Mouse (Mus musculus) liver, postnatal 0 days (tissue): ENCODE data around the gene Mafb. TPM values are rescaled to one million over a fixed set of nuclear protein-coding genes. Genes with fewer than 3 reads are reported as not detected.
A peak's percentile ranks its signal among the peaks of the same experiment; 100 is the strongest.

Source experiments
- ATAC-seq: fragments of 200-750 bp; cut with Nextera tagmentation; 2 replicates; pipeline ENCODE4 v1.8.0; 2017; ENCODE audit warnings: mild to moderate bottlenecking, moderate library complexity
- DNase-seq: peaks from one replicate; pipeline ENCODE4 v3.0.0-alpha.2; 2016
- H3K27ac ChIP-seq: fragments of 300-500 bp; sonication (generic); 2 replicates; pipeline ENCODE4 v1.5.1; 2014; ENCODE audit warnings: antibody characterized with exemption, moderate library complexity, mild to moderate bottlenecking, low read depth
- H3K27me3 ChIP-seq: fragments of 300-500 bp; sonication (generic); 2 replicates; pipeline ENCODE4 v1.6.1; 2014; ENCODE audit warnings: low read length, control low read depth, mixed read lengths; ENCODE audit not compliant: insufficient read depth
- H3K36me3 ChIP-seq: fragments of 300-500 bp; sonication (generic); replicated peaks from 2 replicates; pipeline ENCODE4 v1.6.1; 2014; ENCODE audit warnings: mild to moderate bottlenecking, control low read depth, low read length, moderate library complexity, mixed read lengths; ENCODE audit not compliant: insufficient read depth
- H3K4me1 ChIP-seq: fragments of 300-500 bp; sonication (generic); 2 replicates; pipeline ENCODE4 v1.6.1; 2014; ENCODE audit warnings: antibody characterized with exemption, mild to moderate bottlenecking, control low read depth; ENCODE audit not compliant: insufficient read depth
- H3K4me2 ChIP-seq: fragments of 300-500 bp; sonication (generic); 2 replicates; pipeline ENCODE4 v1.6.1; 2014; ENCODE audit warnings: low read depth, mild to moderate bottlenecking, low read length, moderate library complexity, mixed read lengths
- H3K4me3 ChIP-seq: fragments of 300-500 bp; sonication (generic); 2 replicates; pipeline ENCODE4 v1.5.1; 2014; ENCODE audit warnings: low read depth, low read length
- H3K9ac ChIP-seq: fragments of 300-500 bp; sonication (generic); replicated peaks from 2 replicates; pipeline ENCODE4 v1.6.1; 2014; ENCODE audit warnings: mild to moderate bottlenecking, moderate library complexity
- H3K9me3 ChIP-seq: fragments of 300-500 bp; sonication (generic); 2 replicates; pipeline ENCODE4 v1.6.1; 2016; ENCODE audit warnings: mild to moderate bottlenecking, control low read depth, low read length, mixed read lengths
- CTCF ChIP-seq: sonication (generic); IDR thresholded peaks from 2 replicates; pipeline ENCODE4 v1.5.1; 2016; ENCODE audit warnings: antibody characterized with exemption, low read depth
- EP300 ChIP-seq: IDR thresholded peaks from 2 replicates; pipeline ENCODE4 v1.6.1; 2016; ENCODE audit warnings: antibody characterized with exemption, low read depth, mild to moderate bottlenecking
- WGBS: fragments of 180-500 bp; shearing (Covaris S2); extraction: QIAGEN DNeasy Blood & Tissue Kit; methylation state at CpG from one replicate; pipeline ENCODE4 v1.1.7; 2014; ENCODE audit not compliant: insufficient replicate concordance; 5-methylcytosine and 5-hydroxymethylcytosine counted together
- polyA plus RNA-seq: library from polyadenylated mRNA; unstranded; fragments of >200 nt; fragmentation: Nextera tagmentation; extraction: Ambion mirVana; gene quantifications from 2 replicates; pipeline ENCODE4 v1.2.1, GENCODE M21; 2015

The Mafb gene
- polyA plus RNA-seq, 1 experiment from 2014 or later: 9.2 TPM

DNA sequence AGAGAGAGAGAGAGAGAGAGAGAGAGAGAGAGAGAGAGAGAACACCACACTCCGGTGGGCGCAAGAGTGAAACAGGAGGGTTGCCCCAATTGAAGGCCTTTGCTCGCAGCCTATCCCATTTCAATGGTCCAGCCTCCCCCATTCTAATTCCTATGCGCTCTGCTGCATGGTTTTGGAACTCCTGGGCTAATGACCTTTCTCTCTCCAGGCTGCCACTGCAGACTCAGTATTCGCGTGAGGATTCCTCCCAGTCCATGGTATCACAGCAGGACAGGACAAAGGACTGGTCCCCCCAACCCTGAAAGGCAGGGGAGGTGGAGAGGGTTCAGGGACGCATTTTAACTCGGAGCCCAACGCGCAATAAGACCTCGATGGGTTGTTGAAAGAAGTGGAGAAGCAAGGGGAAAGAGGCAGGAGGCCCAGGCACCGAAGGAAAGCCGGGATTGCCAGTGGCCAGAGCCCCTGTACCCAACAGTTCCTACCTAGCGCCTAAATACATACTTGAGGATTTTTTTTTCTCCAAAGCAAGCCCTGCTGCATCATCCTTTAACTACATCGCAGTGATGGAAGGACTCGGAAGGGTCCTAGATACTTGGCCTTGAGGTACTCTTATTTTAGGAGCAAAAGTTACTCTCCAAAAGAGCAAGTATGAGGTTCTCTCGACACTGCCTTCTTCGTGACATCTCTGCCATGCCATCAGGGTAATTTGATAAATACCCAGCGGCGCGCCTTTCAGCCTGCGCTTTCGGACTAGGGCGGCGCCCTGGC is 3.0 kb upstream of the Mafb start:
- Histone ChIP-seq H3K4me3 (no peak overlapping the region), H3K9me3 (no peaks in the 10 kb centered on the region), H3K27ac (no peak overlapping the region), H3K36me3 (no peaks in the 10 kb centered on the region), H3K4me2 (no peak overlapping the region), H3K27me3 (peaks cover 69% of the 10 kb centered on the region), H3K9ac (no peak overlapping the region), H3K4me1 (peaks cover 5% of the 10 kb centered on the region)
- WGBS: 4% methylated on average over 25 of the region's 25 CpGs
- DNase-seq: no peak
- no peak for TF ChIP-seq CTCF
- TF ChIP-seq EP300: no peak
- no peak for ATAC-seq

DNA sequence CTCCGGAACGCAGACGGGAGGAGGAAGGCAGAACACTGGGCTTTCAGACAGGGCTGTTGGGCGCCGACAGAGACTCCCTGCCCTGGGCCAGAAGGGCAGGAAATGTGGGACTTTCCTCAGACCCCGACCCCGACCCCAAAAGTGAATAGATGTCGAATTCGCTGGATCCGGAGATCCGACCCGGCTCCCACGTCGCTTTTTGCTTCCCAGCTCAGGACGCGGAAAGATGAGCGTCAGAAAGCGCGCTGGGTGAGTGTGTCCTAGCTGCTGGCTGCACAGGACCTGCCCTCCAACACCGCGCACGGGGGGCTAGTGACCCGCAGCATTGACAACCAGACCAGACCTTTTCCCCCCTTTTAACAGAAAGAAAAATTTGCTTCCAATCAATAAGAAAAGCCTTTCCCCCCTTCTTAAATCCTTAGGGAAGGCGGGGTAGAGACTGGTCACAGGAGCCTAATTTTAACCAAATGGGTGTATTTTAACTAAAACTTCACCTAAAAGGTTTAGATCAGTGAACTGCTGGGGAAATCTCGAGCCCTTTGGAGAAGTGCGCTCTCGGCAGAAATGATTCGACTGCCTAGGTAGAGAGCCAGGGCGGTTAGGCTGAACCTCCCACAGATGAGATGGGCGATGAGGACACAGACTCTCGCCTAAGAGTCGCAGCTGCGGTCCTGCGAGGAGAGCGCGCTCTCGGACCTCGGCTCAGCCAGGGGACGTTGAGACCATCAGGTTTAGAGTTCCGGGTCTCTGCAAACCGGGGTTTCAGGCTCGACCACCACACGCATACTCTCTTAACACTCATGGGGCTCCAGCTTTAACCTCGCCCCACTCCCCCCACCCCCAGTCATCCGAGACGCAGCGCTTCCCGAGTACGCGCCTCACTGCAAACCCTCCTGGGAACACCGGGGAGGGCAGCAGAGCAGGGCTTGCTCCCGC is 1.8 kb upstream of the Mafb start:
- Histone ChIP-seq H3K4me3 (peak overlapping the region; percentile 55; the same call in 1 of the 2 replicates), H3K27ac (no peak overlapping the region), H3K36me3 (no peaks in the 10 kb centered on the region), H3K9me3 (no peaks in the 10 kb centered on the region), H3K4me2 (peak overlapping the region; percentile 35; the same call in 1 of the 2 replicates), H3K27me3 (peaks cover 74% of the 10 kb centered on the region), H3K9ac (no peak overlapping the region), H3K4me1 (peaks cover 5% of the 10 kb centered on the region)
- TF ChIP-seq CTCF (no peak), EP300 (no peak)
- DNase-seq: no peak
- no peak for ATAC-seq
- 2% methylated on average over 52 of the region's 52 CpGs for WGBS

DNA sequence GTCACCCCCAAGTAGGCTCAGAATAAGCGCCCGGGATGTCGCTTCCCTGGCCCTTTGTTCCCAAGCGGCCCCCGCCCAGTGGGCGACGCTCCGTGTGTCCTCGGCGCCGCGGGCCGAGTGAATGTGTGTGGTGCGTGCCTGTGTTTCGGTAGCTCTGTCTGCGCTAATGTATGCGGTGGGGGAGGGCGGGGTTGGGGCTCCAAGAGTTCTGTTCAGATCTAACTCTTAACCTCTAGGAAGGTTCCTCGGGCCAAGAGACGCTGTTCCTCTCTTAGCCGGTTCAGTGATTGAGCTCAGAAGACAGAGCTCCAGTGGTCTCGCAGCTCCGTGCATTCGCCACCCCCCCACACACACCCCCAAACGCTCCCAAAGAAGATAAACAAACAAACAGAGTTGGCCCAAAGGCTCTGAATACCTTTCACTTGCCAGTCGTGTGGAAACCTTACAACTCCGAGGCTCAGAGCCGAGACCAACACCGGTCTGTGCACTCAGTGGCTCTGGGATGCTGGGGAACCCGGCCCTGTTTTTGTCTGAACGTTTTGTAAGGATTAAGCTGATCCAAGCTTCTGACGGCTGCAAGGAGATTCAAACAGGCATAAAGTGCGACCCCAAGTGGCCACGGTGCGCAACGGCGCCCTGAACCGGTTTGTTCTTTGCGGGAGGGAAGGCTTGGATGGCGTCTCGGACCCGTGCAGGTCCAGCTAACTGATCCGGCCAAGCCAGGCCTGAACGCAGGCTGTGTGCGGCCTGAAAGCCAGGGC is 763 bp upstream of the Mafb start:
- Histone ChIP-seq H3K4me1 (peaks cover 5% of the 10 kb centered on the region), H3K9me3 (no peaks in the 10 kb centered on the region), H3K9ac (peak overlapping the region; percentile 27), H3K36me3 (no peaks in the 10 kb centered on the region), H3K4me2 (peak overlapping the region; percentile 87), H3K27me3 (peaks cover 85% of the 10 kb centered on the region), H3K27ac (peak overlapping the region; percentile 75), H3K4me3 (peak overlapping the region; percentile 55)
- DNase-seq: peak; percentile 86
- ATAC-seq: peak; percentile 53
- TF ChIP-seq CTCF (peak; percentile 88), EP300 (no peak)
- WGBS: under 1% methylated on average over 45 of the region's 45 CpGs

DNA sequence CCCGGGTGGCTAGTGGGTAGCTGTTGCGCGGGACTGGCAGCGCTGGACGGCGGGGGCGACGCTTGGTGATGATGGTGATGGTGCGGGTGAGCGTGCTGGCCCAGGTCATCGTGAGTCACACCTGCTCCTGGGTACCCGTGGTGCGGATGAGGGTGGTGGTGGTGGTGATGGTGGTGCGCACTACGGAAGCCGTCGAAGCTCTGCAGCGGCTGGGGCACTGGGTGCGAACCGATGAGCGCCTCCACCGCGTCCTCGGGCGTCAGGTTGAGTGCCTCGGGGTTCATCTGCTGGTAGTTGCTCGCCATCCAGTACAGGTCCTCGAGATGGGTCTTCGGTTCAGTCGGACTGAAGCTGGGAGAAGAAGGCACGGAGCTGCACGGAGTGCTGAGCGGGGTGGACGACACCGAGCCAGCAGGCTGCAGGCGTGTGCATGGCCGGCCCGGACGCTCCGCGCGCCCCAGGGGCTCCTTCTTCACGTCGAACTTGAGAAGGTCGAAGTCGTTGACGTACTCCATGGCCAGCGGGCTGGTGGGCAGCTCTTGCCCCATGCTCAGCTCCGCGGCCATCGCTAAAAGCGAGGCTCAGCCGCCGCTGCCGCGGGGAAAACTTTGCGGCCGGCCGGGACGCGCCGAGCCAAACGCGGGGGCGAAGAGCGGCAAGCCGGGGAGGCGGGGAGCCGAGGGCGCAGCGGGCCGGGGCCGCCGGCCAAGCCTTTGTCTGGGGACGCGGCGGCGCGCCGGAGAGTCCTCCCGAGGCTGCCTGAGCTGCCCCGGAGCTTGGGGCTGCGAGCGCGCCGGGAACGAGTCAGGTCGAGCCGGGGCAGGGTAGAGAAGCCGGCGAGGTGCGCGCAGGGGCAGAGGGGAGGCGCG is 520 bp downstream of the Mafb start:
- H3K36me3 ChIP-seq: no peaks in the 10 kb centered on the region
- H3K27me3 ChIP-seq: peaks cover 92% of the 10 kb centered on the region
- ATAC-seq (no peak), DNase-seq (no peak)
- H3K4me2 ChIP-seq: peak overlapping the region; percentile 87
- peak overlapping the region; percentile 55 for H3K4me3 ChIP-seq
- TF ChIP-seq CTCF: no peak
- H3K4me1 ChIP-seq: peaks cover 5% of the 10 kb centered on the region
- WGBS: 4% methylated on average over 88 of the region's 95 CpGs
- H3K9me3 ChIP-seq: no peaks in the 10 kb centered on the region
- H3K9ac ChIP-seq: peak overlapping the region; percentile 61
- peak overlapping the region; percentile 44; the same call in 1 of the 2 replicates for H3K27ac ChIP-seq

DNA sequence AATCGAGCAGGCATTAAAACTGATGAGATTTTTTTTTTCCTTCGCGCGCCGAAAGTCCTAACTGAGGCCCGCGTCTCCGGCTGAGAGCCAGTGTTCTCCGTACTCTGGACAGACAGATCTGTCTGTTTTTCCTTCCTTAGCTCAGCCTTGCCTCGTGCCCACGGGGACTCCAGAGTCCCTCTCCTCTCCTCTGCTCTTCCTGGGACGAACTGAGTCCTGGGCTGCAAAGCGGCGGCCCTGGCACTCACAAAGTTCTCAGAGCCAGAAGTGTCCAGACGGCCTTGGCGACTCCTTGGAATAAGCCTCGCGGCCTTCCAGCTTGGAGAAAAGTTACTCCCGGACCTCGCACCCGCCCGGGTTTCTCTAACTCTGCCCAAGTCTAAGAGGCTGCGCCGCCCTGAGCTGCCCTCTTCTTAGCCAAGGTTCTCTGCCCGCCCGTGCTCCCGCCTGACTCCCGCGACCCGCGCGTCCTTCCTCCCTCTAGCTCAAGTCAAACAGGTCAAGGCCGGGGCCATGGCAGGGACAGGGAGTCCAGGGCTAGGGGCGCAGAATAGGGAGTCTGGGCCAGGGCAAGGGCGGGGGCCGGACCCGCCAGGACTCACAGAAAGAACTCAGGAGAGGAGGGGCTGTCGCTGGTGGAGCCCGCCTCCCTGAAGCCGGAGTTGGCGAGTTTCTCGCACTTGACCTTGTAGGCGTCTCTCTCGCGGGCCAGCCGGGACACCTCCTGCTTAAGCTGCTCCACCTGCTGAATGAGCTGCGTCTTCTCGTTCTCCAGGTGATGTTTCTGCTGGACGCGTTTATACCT is 1.6 kb downstream of the Mafb start:
- Histone ChIP-seq H3K4me3 (peak overlapping the region; percentile 55), H3K27ac (peak overlapping the region; percentile 60), H3K36me3 (no peaks in the 10 kb centered on the region), H3K27me3 (peaks cover 90% of the 10 kb centered on the region), H3K9ac (peak overlapping the region; percentile 61), H3K4me1 (peaks cover 5% of the 10 kb centered on the region), H3K9me3 (no peaks in the 10 kb centered on the region), H3K4me2 (peak overlapping the region; percentile 87)
- DNase-seq (no peak), ATAC-seq (no peak)
- TF ChIP-seq EP300: no peak
- no peak for TF ChIP-seq CTCF
- WGBS: 2% methylated on average over 50 of the region's 50 CpGs
